Mouse (Mus musculus) intestine, embryonic 16.5 days (tissue): ENCODE measurements around the gene Zfp715. TPM values are rescaled to one million over a fixed set of nuclear protein-coding genes. Genes with fewer than 3 reads are reported as not detected.
A peak's percentile ranks its signal among the peaks of the same experiment; 100 is the strongest.
"Not testable (repeated sequence)": the region's sequence is repeated elsewhere in the genome, so short reads cannot be mapped to it uniquely, and the experiment has no call there.

Experiments
- ATAC-seq: fragments of 200-750 bp; cut with Nextera tagmentation; 2 replicates; pipeline ENCODE4 v1.8.0; 2017; ENCODE audit warnings: moderate TSS enrichment, moderate library complexity
- H3K27ac ChIP-seq: fragments of 300-500 bp; sonication (generic); 2 replicates; pipeline ENCODE4 v1.5.1; 2014; ENCODE audit warnings: mild to moderate bottlenecking, low read length
- H3K27me3 ChIP-seq: fragments of 300-500 bp; sonication (generic); replicated peaks from 2 replicates; pipeline ENCODE4 v1.6.1; 2014; ENCODE audit warnings: low read length, control low read depth, mixed read lengths; ENCODE audit not compliant: control insufficient read depth, insufficient read depth
- H3K36me3 ChIP-seq: fragments of 300-500 bp; sonication (generic); 2 replicates; pipeline ENCODE4 v1.6.1; 2014; ENCODE audit warnings: low read length, control low read depth; ENCODE audit not compliant: control insufficient read depth, insufficient read depth
- H3K4me1 ChIP-seq: fragments of 300-500 bp; sonication (generic); 2 replicates; pipeline ENCODE4 v1.6.1; 2014; ENCODE audit warnings: low read length, control low read depth, mixed read lengths; ENCODE audit not compliant: control insufficient read depth, insufficient read depth
- H3K4me2 ChIP-seq: fragments of 300-500 bp; sonication (generic); 2 replicates; pipeline ENCODE4 v1.6.1; 2014; ENCODE audit warnings: low read depth, low read length, control low read depth
- H3K4me3 ChIP-seq: fragments of 300-500 bp; sonication (generic); 2 replicates; pipeline ENCODE4 v1.5.1; 2014; ENCODE audit warnings: mild to moderate bottlenecking, low read length
- H3K9ac ChIP-seq: fragments of 300-500 bp; sonication (generic); 2 replicates; pipeline ENCODE4 v1.6.1; 2014; ENCODE audit warnings: low read depth, low read length
- H3K9me3 ChIP-seq: fragments of 300-500 bp; sonication (generic); 2 replicates; pipeline ENCODE4 v1.6.1; 2016; ENCODE audit warnings: low read length, control low read depth; ENCODE audit not compliant: control insufficient read depth
- WGBS: fragments of 180-500 bp; shearing (Covaris S2); extraction: QIAGEN DNeasy Blood & Tissue Kit; methylation state at CpG from one replicate; pipeline ENCODE4 v1.1.7; 2014; 5-methylcytosine and 5-hydroxymethylcytosine counted together
- polyA plus RNA-seq: library from polyadenylated mRNA; unstranded; fragments of >200 nt; fragmentation: Nextera tagmentation; extraction: Ambion mirVana; gene quantifications from 2 replicates; pipeline ENCODE4 v1.2.1, GENCODE M21; 2015

The Zfp715 gene
- polyA plus RNA-seq, 1 experiment from 2014 or later, result 8.2 TPM

GRCm38 (mm10) chr7:43312386-43313012 is 595 bp downstream of the Zfp715 start:
- Histone ChIP-seq H3K27ac (peak overlapping the region; percentile 85), H3K9ac (peak overlapping the region; percentile 92), H3K4me1 (peaks cover 9% of the 10 kb centered on the region; the same call in 1 of the 2 replicates), H3K4me3 (peak overlapping the region; percentile 82), H3K4me2 (peak overlapping the region; percentile 73), H3K9me3 (no peaks in the 10 kb centered on the region), H3K36me3 (0 out of 2 replicates have a peak, but pooled peaks cover 3% of the 10 kb centered on the region), H3K27me3 (no peaks in the 10 kb centered on the region)
- ATAC-seq, result peak; percentile 62
- 1% methylated on average over 32 of the region's 32 CpGs for WGBS

GRCm38 (mm10) chr7:43311632-43312031 is 1.5 kb downstream of the Zfp715 start:
- 71% methylated on average over 6 of the region's 6 CpGs for WGBS
- no peak overlapping the region for H3K9ac ChIP-seq

GRCm38 (mm10) chr7:43309069-43309468 is 4.0 kb downstream of the Zfp715 start:
- Histone ChIP-seq H3K4me2 (no peak overlapping the region), H3K4me3 (no peak overlapping the region), H3K36me3 (0 out of 2 replicates have a peak, but pooled peaks cover 3% of the 10 kb centered on the region), H3K9me3 (no peaks in the 10 kb centered on the region), H3K27ac (no peak overlapping the region; the same call in 1 of the 2 replicates), H3K4me1 (peaks cover 9% of the 10 kb centered on the region; the same call in 1 of the 2 replicates), H3K27me3 (no peaks in the 10 kb centered on the region), H3K9ac (no peak overlapping the region)
- ATAC-seq, result no peak
- WGBS, result 76% methylated on average over 2 of the region's 2 CpGs

More at GRCm38 (mm10) chr7:43311632-43312031, 1.5 kb downstream of the Zfp715 start:
- Histone ChIP-seq H3K27ac (no peak overlapping the region), H3K9me3 (no peaks in the 10 kb centered on the region), H3K36me3 (0 out of 2 replicates have a peak, but pooled peaks cover 3% of the 10 kb centered on the region), H3K4me2 (peak overlapping the region; percentile 73; the same call in 1 of the 2 replicates), H3K4me3 (no peak overlapping the region), H3K4me1 (peaks cover 9% of the 10 kb centered on the region; the same call in 1 of the 2 replicates), H3K27me3 (no peaks in the 10 kb centered on the region)
- ATAC-seq, result no peak

DNA sequence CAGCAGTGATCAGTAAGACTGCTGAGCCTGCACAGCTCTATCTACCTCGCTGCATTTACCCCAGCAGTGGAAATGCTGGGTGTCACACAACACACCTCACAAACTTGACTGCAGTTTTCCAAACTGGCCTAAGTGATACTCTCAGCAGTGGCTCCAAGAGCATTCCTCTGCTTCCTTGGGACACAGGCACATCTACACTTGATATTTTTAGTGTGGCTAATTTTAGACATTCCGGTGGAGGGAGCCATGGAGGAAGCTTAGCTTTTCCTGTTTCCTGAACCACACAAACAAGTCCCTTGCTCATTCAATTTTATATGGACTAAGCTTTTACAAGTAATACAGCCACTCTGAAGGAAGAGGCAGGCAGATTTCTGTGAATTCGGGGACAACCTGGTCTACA is 7.9 kb downstream of the Zfp715 start:
- H3K36me3 ChIP-seq, result peaks cover 5% of the 10 kb centered on the region
- 77% methylated on average over 3 of the region's 3 CpGs for WGBS
- no peaks in the 10 kb centered on the region for H3K27me3 ChIP-seq
- H3K4me3 ChIP-seq, result no peak overlapping the region
- H3K4me1 ChIP-seq, result no peaks in the 10 kb centered on the region
- no peak overlapping the region for H3K27ac ChIP-seq
- H3K4me2 ChIP-seq, result no peak overlapping the region
- no peak for ATAC-seq
- H3K9me3 ChIP-seq, result no peaks in the 10 kb centered on the region
- H3K9ac ChIP-seq, result no peak overlapping the region

DNA sequence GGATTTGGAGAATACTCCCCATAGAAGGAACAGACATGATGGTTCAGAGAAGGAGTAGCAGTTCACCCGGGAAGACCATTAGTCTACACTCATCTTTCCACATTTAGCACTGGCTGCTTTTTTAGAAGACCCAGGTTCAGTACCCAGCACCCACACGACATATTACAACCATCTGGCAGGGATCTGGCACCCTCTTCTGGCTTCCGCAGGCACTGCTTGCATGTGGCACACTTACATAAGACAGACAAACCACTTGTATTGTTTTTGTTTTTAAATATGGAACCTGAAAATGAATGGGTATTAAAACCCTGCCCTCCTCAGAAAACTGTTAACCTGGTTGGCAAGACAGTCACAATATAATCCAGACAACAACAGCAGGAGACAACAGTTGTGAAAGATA is 21.6 kb downstream of the Zfp715 start:
- WGBS, result 93% methylated on average over 3 of the region's 3 CpGs
- no peak for ATAC-seq
- no peak overlapping the region for H3K27ac ChIP-seq

GRCm38 (mm10) chr7:43282859-43283595 is 30.1 kb downstream of the Zfp715 start:
- Histone ChIP-seq H3K36me3 (no peaks in the 10 kb centered on the region), H3K9me3 (no peaks in the 10 kb centered on the region), H3K27me3 (no peaks in the 10 kb centered on the region), H3K27ac (no peak overlapping the region), H3K4me1 (no peaks in the 10 kb centered on the region), H3K4me2 (peak overlapping the region; percentile 51), H3K9ac (peak overlapping the region; percentile 30; the same call in 1 of the 2 replicates), H3K4me3 (peak overlapping the region; percentile 34)
- WGBS, result 10% methylated on average over 18 of the region's 18 CpGs
- peak; percentile 64 for ATAC-seq

More for the DNA sequence above, 21.6 kb downstream of the Zfp715 start:
- H3K36me3 ChIP-seq, result peaks cover 6% of the 10 kb centered on the region; the same call in 1 of the 2 replicates
- no peaks in the 10 kb centered on the region for H3K9me3 ChIP-seq
- no peak overlapping the region for H3K4me2 ChIP-seq
- no peak overlapping the region for H3K9ac ChIP-seq
- H3K4me1 ChIP-seq, result no peaks in the 10 kb centered on the region
- no peaks in the 10 kb centered on the region for H3K27me3 ChIP-seq
- no peak overlapping the region for H3K4me3 ChIP-seq

- WGBS, result 89% methylated on average over 3 of the region's 3 CpGs
- Histone ChIP-seq H3K4me2 (no peak overlapping the region), H3K27me3 (no peaks in the 10 kb centered on the region), H3K9me3 (no peaks in the 10 kb centered on the region), H3K36me3 (no peaks in the 10 kb centered on the region), H3K27ac (no peak overlapping the region), H3K4me1 (no peaks in the 10 kb centered on the region), H3K9ac (no peak overlapping the region), H3K4me3 (no peak overlapping the region)
- ATAC-seq, result no peak
Observed at GRCm38 (mm10) chr7:43282459-43282858, 30.6 kb downstream of the Zfp715 start.

DNA sequence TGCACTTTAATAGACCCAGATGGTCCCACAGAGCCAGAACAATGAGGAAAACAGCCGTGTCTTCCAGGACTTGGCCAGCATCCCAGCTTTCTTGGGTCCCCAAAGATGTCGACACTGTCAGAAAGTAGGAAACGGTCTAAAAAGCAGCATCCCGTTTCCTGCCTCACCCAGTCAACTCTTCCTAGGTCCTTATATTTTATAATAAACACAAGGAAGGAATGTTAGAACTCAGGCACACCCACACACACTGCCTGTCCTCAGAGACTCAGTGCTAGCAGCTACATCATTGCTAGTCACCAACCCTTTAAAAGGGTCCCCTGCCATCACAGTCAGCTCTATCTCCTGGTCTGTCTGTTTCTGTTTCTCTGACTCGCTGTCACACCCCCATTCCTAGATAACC is 35.7 kb downstream of the Zfp715 start:
- H3K4me3 ChIP-seq, result no peak overlapping the region
- no peak overlapping the region for H3K27ac ChIP-seq
- H3K9ac ChIP-seq, result no peak overlapping the region
- no peaks in the 10 kb centered on the region; the same call in 1 of the 2 replicates for H3K9me3 ChIP-seq
- no peaks in the 10 kb centered on the region for H3K4me1 ChIP-seq
- WGBS, result 58% methylated on average over 5 of the region's 5 CpGs
- H3K27me3 ChIP-seq, result no peaks in the 10 kb centered on the region
- H3K4me2 ChIP-seq, result no peak overlapping the region
- ATAC-seq, result no peak
- H3K36me3 ChIP-seq, result no peaks in the 10 kb centered on the region

GRCm38 (mm10) chr7:43276178-43276577 is 36.9 kb downstream of the Zfp715 start:
- not testable (repeated sequence) for H3K4me1 ChIP-seq, H3K9ac ChIP-seq, H3K27me3 ChIP-seq, ATAC-seq, H3K4me3 ChIP-seq, H3K4me2 ChIP-seq, H3K36me3 ChIP-seq, H3K27ac ChIP-seq, H3K9me3 ChIP-seq
- 57% methylated on average over 6 of the region's 7 CpGs for WGBS
